Mouse (Mus musculus) limb, embryonic 12.5 days (tissue): ENCODE data around the gene Parp9. TPM values are rescaled to one million over a fixed set of nuclear protein-coding genes. Genes with fewer than 3 reads are reported as not detected.

Source experiments
- ATAC-seq: fragments of 200-750 bp; cut with Nextera tagmentation; 2 replicates; pipeline ENCODE4 v1.8.0; 2017; ENCODE audit warnings: low read depth, moderate TSS enrichment; ENCODE audit not compliant: insufficient number of reproducible peaks, insufficient read depth, low FRiP score, low TSS enrichment
- H3K27ac ChIP-seq: fragments of 300-500 bp; sonication (generic); 2 replicates; pipeline ENCODE4 v1.5.1; 2016; ENCODE audit warnings: mild to moderate bottlenecking, moderate library complexity
- H3K27me3 ChIP-seq: fragments of 300-500 bp; sonication (generic); 2 replicates; pipeline ENCODE4 v1.6.1; 2016; ENCODE audit warnings: mild to moderate bottlenecking, moderate library complexity
- H3K36me3 ChIP-seq: fragments of 300-500 bp; sonication (generic); 2 replicates; pipeline ENCODE4 v1.6.1; 2016; ENCODE audit warnings: mild to moderate bottlenecking, moderate library complexity
- H3K4me1 ChIP-seq: fragments of 300-500 bp; sonication (generic); replicated peaks from 2 replicates; pipeline ENCODE4 v1.6.1; 2016
- H3K4me2 ChIP-seq: fragments of 300-500 bp; sonication (generic); 2 replicates; pipeline ENCODE4 v1.6.1; 2016; ENCODE audit warnings: mild to moderate bottlenecking, moderate library complexity
- H3K4me3 ChIP-seq: fragments of 300-500 bp; sonication (generic); replicated peaks from 2 replicates; pipeline ENCODE4 v1.5.1; 2016; ENCODE audit warnings: mild to moderate bottlenecking
- H3K9ac ChIP-seq: fragments of 300-500 bp; sonication (generic); replicated peaks from 2 replicates; pipeline ENCODE4 v1.6.1; 2016; ENCODE audit warnings: mild to moderate bottlenecking, moderate library complexity
- H3K9me3 ChIP-seq: fragments of 300-500 bp; sonication (generic); 2 replicates; pipeline ENCODE4 v1.6.1; 2016; ENCODE audit warnings: mild to moderate bottlenecking, moderate library complexity
- WGBS: fragments of 180-500 bp; shearing (Covaris S2); methylation state at CpG from one replicate; pipeline ENCODE4 v1.1.7; 2016; 5-methylcytosine and 5-hydroxymethylcytosine counted together
- polyA plus RNA-seq: library from polyadenylated mRNA; unstranded; fragments of >200 nt; fragmentation: Nextera tagmentation; extraction: Ambion mirVana; gene quantifications from 2 replicates; pipeline ENCODE4 v1.2.1, GENCODE M21; 2016

The Parp9 gene
- polyA plus RNA-seq, 1 experiment from 2014 or later: 3.8 TPM

- ATAC-seq: no peak
- H3K27me3 ChIP-seq: no peaks in the 10 kb centered on the region
These were observed 31.4 kb upstream of the Parp9 start for GRCm38 (mm10) chr16:35906887-35907286.

GRCm38 (mm10) chr16:35907432-35908201 lies 30.7 kb upstream of the Parp9 start:
- H3K36me3 ChIP-seq: no peaks in the 10 kb centered on the region
- H3K4me1 ChIP-seq: 0 out of 2 replicates have a peak, but pooled peaks cover 2% of the 10 kb centered on the region
- H3K27ac ChIP-seq: no peak overlapping the region
- no peak overlapping the region for H3K9ac ChIP-seq
- 64% methylated on average over 4 of the region's 4 CpGs for WGBS
- no peaks in the 10 kb centered on the region for H3K9me3 ChIP-seq
- ATAC-seq: no peak
- no peaks in the 10 kb centered on the region for H3K27me3 ChIP-seq
- H3K4me2 ChIP-seq: no peak overlapping the region
- no peak overlapping the region for H3K4me3 ChIP-seq

More at GRCm38 (mm10) chr16:35906887-35907286, 31.4 kb upstream of the Parp9 start:
- H3K27ac ChIP-seq: no peak overlapping the region
- no peaks in the 10 kb centered on the region for H3K9me3 ChIP-seq
- WGBS: 84% methylated on average over 7 of the region's 7 CpGs
- H3K36me3 ChIP-seq: no peaks in the 10 kb centered on the region
- no peak overlapping the region for H3K4me2 ChIP-seq
- 0 out of 2 replicates have a peak, but pooled peaks cover 2% of the 10 kb centered on the region for H3K4me1 ChIP-seq
- H3K4me3 ChIP-seq: no peak overlapping the region
- H3K9ac ChIP-seq: no peak overlapping the region

GRCm38 (mm10) chr16:35911449-35911848 lies 26.8 kb upstream of the Parp9 start:
- WGBS: 80% methylated on average over 3 of the region's 3 CpGs
- no peak overlapping the region for H3K4me3 ChIP-seq
- H3K4me1 ChIP-seq: no peaks in the 10 kb centered on the region
- H3K27me3 ChIP-seq: no peaks in the 10 kb centered on the region
- no peaks in the 10 kb centered on the region; the same call in 1 of the 2 replicates for H3K9me3 ChIP-seq
- H3K36me3 ChIP-seq: no peaks in the 10 kb centered on the region
- H3K4me2 ChIP-seq: no peak overlapping the region
- H3K9ac ChIP-seq: no peak overlapping the region
- H3K27ac ChIP-seq: no peak overlapping the region
- no peak for ATAC-seq

DNA sequence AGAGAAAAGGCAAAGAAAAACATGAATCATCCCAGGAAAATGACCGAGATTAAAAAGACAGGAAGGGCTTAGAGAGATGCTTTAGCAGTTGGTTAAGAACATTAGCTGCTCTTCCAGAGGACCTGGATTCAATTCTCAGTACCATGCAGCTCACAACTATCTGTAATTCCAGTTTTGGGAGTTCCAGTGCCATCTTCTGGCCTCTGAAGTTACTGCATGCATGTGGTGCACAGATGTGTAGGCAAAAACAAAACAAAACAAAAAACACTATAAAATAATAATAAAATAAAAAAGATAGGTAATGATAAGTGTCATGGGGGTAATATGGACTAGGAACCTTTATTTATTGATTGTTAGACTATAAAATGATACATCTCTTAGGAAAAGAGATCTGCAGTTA lies 24.7 kb upstream of the Parp9 start:
- Histone ChIP-seq H3K9ac (no peak overlapping the region), H3K36me3 (no peaks in the 10 kb centered on the region), H3K27ac (no peak overlapping the region), H3K9me3 (no peaks in the 10 kb centered on the region; the same call in 1 of the 2 replicates), H3K4me2 (no peak overlapping the region), H3K4me1 (peaks cover under 1% of the 10 kb centered on the region; the same call in 1 of the 2 replicates), H3K4me3 (no peak overlapping the region), H3K27me3 (no peaks in the 10 kb centered on the region)
- no peak for ATAC-seq
- 79% methylated on average over 1 of the region's 1 CpGs for WGBS

DNA sequence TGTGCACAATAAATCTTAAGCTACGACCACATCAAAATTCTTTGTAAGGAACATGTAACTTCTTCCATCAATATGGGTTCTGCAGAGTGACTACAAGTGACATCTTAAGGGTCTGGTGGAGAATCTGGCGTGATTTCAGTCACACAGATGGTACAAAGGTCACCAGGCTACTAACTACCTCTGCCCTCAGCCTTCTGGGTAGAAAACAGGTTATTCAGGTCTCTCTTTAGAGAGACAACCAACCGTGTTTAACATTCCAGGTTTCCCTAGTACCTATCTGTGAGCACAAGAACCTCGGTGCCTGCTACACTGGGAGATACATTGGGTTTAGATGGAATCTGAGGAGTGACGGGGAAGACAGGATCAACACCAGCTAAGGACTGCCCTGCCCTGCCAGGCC lies 24.0 kb upstream of the Parp9 start:
- no peak for ATAC-seq
- Histone ChIP-seq H3K27ac (no peak overlapping the region), H3K9me3 (no peaks in the 10 kb centered on the region; the same call in 1 of the 2 replicates), H3K4me2 (no peak overlapping the region), H3K4me3 (no peak overlapping the region), H3K27me3 (no peaks in the 10 kb centered on the region), H3K9ac (no peak overlapping the region), H3K36me3 (no peaks in the 10 kb centered on the region), H3K4me1 (peaks cover 8% of the 10 kb centered on the region; the same call in 1 of the 2 replicates)
- WGBS: 69% methylated on average over 5 of the region's 5 CpGs

- no peak for ATAC-seq
- WGBS: 48% methylated on average over 6 of the region's 6 CpGs
- peaks cover 8% of the 10 kb centered on the region; the same call in 1 of the 2 replicates for H3K4me1 ChIP-seq
- no peak overlapping the region for H3K27ac ChIP-seq
- H3K27me3 ChIP-seq: no peaks in the 10 kb centered on the region
- H3K9me3 ChIP-seq: no peaks in the 10 kb centered on the region
- no peaks in the 10 kb centered on the region for H3K36me3 ChIP-seq
- H3K9ac ChIP-seq: no peak overlapping the region
- no peak overlapping the region for H3K4me3 ChIP-seq
- H3K4me2 ChIP-seq: no peak overlapping the region
These were observed 19.3 kb upstream of the Parp9 start for GRCm38 (mm10) chr16:35918721-35919543.

DNA sequence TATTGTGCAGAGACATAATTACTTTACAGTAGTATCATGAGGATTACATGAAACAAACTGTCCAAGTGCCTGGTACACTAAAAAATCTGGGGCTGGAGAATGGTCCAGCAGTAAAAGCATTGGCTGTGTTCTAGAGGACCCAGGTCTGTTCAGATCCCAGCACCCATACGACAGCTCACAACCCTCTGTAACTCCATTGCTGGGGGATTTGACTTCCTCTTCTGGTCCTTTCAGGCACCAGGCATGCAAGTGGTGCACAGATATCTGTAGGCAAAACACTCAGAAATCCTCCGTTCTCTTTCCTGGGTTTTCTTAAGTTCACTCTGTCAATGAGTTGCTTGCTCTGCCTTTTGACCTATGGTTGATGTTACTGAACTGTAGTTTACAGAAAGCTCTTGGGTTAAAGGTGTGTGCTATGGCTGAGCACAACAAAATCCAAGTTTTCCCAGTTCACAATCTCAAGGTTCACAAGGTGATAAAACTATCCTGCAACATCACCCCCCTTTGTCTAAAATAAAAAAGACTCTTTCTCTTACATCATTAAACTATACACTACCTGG lies 16.5 kb upstream of the Parp9 start:
- WGBS: 93% methylated on average over 2 of the region's 2 CpGs

DNA sequence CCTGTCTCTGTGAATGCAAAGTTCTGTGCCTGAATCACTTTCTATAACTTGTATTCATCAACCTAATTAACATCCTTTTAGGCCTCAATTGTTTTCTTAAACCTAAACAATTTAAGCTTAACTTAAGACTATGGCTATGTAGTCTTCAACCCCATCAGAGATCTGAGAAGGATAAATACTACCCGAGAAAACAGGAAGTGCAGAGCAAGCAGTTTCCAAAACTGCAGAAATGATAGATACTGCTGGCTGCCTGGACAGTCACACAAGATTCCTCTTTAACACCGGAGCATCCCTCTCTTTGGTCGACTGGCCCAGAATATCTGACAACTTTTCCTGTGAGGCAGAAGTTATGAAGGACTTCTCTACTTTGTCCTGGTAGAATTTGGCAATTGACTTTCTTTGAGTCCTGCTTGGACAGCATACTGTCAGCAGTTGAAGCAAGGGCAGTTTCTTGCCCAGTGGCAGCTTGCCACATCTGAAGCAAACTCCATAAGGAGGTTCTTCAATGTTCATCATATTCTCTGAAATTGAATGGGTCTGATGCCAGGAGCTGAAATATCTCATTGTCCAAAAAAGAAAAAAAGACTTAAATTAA lies 15.9 kb upstream of the Parp9 start:
- no peaks in the 10 kb centered on the region for H3K36me3 ChIP-seq
- ATAC-seq: no peak
- WGBS: 85% methylated on average over 3 of the region's 3 CpGs

More for the DNA sequence above, 16.5 kb upstream of the Parp9 start:
- H3K27ac ChIP-seq: no peak overlapping the region
- no peaks in the 10 kb centered on the region for H3K36me3 ChIP-seq
- no peak overlapping the region for H3K9ac ChIP-seq
- no peaks in the 10 kb centered on the region for H3K27me3 ChIP-seq
- no peak for ATAC-seq
- no peak overlapping the region for H3K4me2 ChIP-seq
- peaks cover 8% of the 10 kb centered on the region; the same call in 1 of the 2 replicates for H3K4me1 ChIP-seq
- no peak overlapping the region for H3K4me3 ChIP-seq
- H3K9me3 ChIP-seq: no peaks in the 10 kb centered on the region

GRCm38 (mm10) chr16:35923546-35924198 lies 14.6 kb upstream of the Parp9 start:
- Histone ChIP-seq H3K9ac (no peak overlapping the region), H3K4me2 (no peak overlapping the region), H3K4me3 (no peak overlapping the region), H3K27ac (no peak overlapping the region), H3K4me1 (peaks cover 7% of the 10 kb centered on the region; the same call in 1 of the 2 replicates), H3K27me3 (no peaks in the 10 kb centered on the region), H3K9me3 (no peaks in the 10 kb centered on the region), H3K36me3 (no peaks in the 10 kb centered on the region)
- 84% methylated on average over 7 of the region's 7 CpGs for WGBS
- no peak for ATAC-seq

More for the DNA sequence above, 15.9 kb upstream of the Parp9 start:
- Histone ChIP-seq H3K9me3 (no peaks in the 10 kb centered on the region), H3K27me3 (no peaks in the 10 kb centered on the region), H3K9ac (no peak overlapping the region), H3K4me1 (peaks cover 8% of the 10 kb centered on the region; the same call in 1 of the 2 replicates), H3K27ac (no peak overlapping the region), H3K4me2 (no peak overlapping the region), H3K4me3 (no peak overlapping the region)

DNA sequence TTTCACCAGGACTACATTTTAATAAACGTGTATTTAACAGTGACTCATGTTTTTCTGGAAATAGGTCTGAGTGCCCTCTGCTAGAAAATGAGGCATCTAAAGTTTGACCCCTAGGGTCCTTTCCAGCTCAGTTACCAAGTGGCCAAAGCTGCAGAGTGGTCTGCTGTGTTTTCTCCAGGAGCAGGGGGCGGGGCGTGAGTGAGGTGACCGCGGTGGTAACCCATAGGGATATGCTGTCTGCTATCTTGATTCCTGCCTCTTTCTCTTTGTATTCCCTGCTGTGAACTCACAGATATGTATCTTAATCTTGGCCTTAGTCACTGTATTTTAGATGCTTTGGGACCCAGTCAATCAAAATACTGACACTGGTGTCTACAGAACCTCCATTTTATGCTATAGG lies 13.9 kb upstream of the Parp9 start:
- Histone ChIP-seq H3K4me3 (no peak overlapping the region), H3K9me3 (no peaks in the 10 kb centered on the region), H3K4me1 (0 out of 2 replicates have a peak, but pooled peaks cover under 1% of the 10 kb centered on the region), H3K9ac (no peak overlapping the region), H3K27me3 (no peaks in the 10 kb centered on the region), H3K4me2 (no peak overlapping the region), H3K27ac (no peak overlapping the region), H3K36me3 (no peaks in the 10 kb centered on the region)
- WGBS: 92% methylated on average over 5 of the region's 5 CpGs
- ATAC-seq: no peak
